Mouse (Mus musculus) embryonic fibroblast, embryonic 13.5 days (primary cell): ENCODE results near the gene Spata48. TPM values are rescaled to one million over a fixed set of nuclear protein-coding genes. Genes with fewer than 3 reads are reported as not detected.

ENCODE experiments used
- H3K27ac ChIP-seq: 2 replicates; pipeline ENCODE4 v1.5.1; 2012; ENCODE audit warnings: low read length, control low read depth, inconsistent platforms; ENCODE audit not compliant: insufficient read depth
- H3K4me1 ChIP-seq: 2 replicates; pipeline ENCODE4 v1.6.1; 2011; ENCODE audit warnings: low read length; ENCODE audit not compliant: control insufficient read depth, insufficient read depth
- H3K4me3 ChIP-seq: 2 replicates; pipeline ENCODE4 v1.5.1; 2011; ENCODE audit warnings: mild to moderate bottlenecking, control low read depth, low read length; ENCODE audit not compliant: insufficient read depth
- CTCF ChIP-seq: IDR thresholded peaks from 2 replicates; pipeline ENCODE4 v1.5.1; 2011; ENCODE audit warnings: mild to moderate bottlenecking, control low read depth, low read length, moderate library complexity, borderline replicate concordance; ENCODE audit not compliant: insufficient read depth
- POLR2A ChIP-seq: IDR thresholded peaks from 2 replicates; pipeline ENCODE4 v1.6.1; 2011; ENCODE audit warnings: low read depth, mild to moderate bottlenecking, control low read depth, low read length, moderate library complexity
- polyA plus RNA-seq: library from polyadenylated mRNA; stranded (reverse); fragments of >200 nt; gene quantifications from 2 replicates; pipeline ENCODE4 v1.2.4, GENCODE M21; 2011; ENCODE audit warnings: low read depth; ENCODE audit not compliant: missing spikeins, insufficient read length

Gene Spata48
- polyA plus RNA-seq, 1 experiment = not detected

- H3K27ac ChIP-seq = no peak overlapping the region
- H3K4me3 ChIP-seq = no peak overlapping the region
- TF ChIP-seq POLR2A = no peak
- TF ChIP-seq CTCF = no peak
- no peaks in the 10 kb centered on the region for H3K4me1 ChIP-seq
These were observed 68.2 kb downstream of the Spata48 start for GRCm38 (mm10) chr11:11530126-11530525.

GRCm38 (mm10) chr11:11536295-11536694 is 74.4 kb downstream of the Spata48 start:
- Histone ChIP-seq H3K27ac (no peak overlapping the region), H3K4me1 (no peaks in the 10 kb centered on the region), H3K4me3 (no peak overlapping the region)
- TF ChIP-seq POLR2A (no peak), CTCF (no peak)

- Histone ChIP-seq H3K4me1 (no peaks in the 10 kb centered on the region), H3K27ac (no peak overlapping the region), H3K4me3 (no peak overlapping the region)
- TF ChIP-seq CTCF = no peak
- no peak for TF ChIP-seq POLR2A
These were observed 84.1 kb downstream of the Spata48 start for GRCm38 (mm10) chr11:11545948-11546347.

- TF ChIP-seq POLR2A (no peak), CTCF (no peak)
- H3K27ac ChIP-seq = no peak overlapping the region
These were observed 85.1 kb downstream of the Spata48 start for GRCm38 (mm10) chr11:11546903-11547511.

GRCm38 (mm10) chr11:11547597-11548240 is 85.8 kb downstream of the Spata48 start:
- H3K4me3 ChIP-seq = no peak overlapping the region
- no peaks in the 10 kb centered on the region for H3K4me1 ChIP-seq
- TF ChIP-seq POLR2A = no peak
- no peak for TF ChIP-seq CTCF
- H3K27ac ChIP-seq = no peak overlapping the region

More at GRCm38 (mm10) chr11:11546903-11547511, 85.1 kb downstream of the Spata48 start:
- no peak overlapping the region for H3K4me3 ChIP-seq
- H3K4me1 ChIP-seq = no peaks in the 10 kb centered on the region

- no peaks in the 10 kb centered on the region for H3K4me1 ChIP-seq
- no peak overlapping the region for H3K27ac ChIP-seq
- TF ChIP-seq CTCF (no peak), POLR2A (no peak)
These were observed 93.7 kb downstream of the Spata48 start for GRCm38 (mm10) chr11:11555563-11555962.

GRCm38 (mm10) chr11:11556186-11556585 is 94.3 kb downstream of the Spata48 start:
- TF ChIP-seq CTCF (no peak), POLR2A (no peak)
- H3K4me3 ChIP-seq = no peak overlapping the region

More at GRCm38 (mm10) chr11:11555563-11555962, 93.7 kb downstream of the Spata48 start:
- no peak overlapping the region for H3K4me3 ChIP-seq

GRCm38 (mm10) chr11:11557173-11557967 is 95.5 kb downstream of the Spata48 start:
- Histone ChIP-seq H3K4me1 (no peaks in the 10 kb centered on the region), H3K4me3 (no peak overlapping the region), H3K27ac (no peak overlapping the region)
- TF ChIP-seq POLR2A (no peak), CTCF (peak; percentile 67; the same call in 1 of the 2 replicates)

More at GRCm38 (mm10) chr11:11556186-11556585, 94.3 kb downstream of the Spata48 start:
- H3K4me1 ChIP-seq = no peaks in the 10 kb centered on the region
- H3K27ac ChIP-seq = no peak overlapping the region

GRCm38 (mm10) chr11:11558662-11559061 is 96.8 kb downstream of the Spata48 start:
- TF ChIP-seq POLR2A = no peak
- TF ChIP-seq CTCF = no peak
- Histone ChIP-seq H3K27ac (no peak overlapping the region), H3K4me1 (no peaks in the 10 kb centered on the region), H3K4me3 (no peak overlapping the region)
